Comparison of ENCODE assay signal across 8 mouse cellular contexts in genomic region chr10:117417470-117417767, GRCm38 (mm10). TPM values are rescaled to one million over a fixed set of nuclear protein-coding genes. Genes with fewer than 3 reads are reported as not detected.
DNase-seq lines count a peak whose midpoint lies in the region; ATAC-seq and TF ChIP-seq lines count a peak whose summit lies in the region.

No protein-coding gene starts in this region.

- H3K27me3 ChIP-seq in thymus, adult 2 months (ENCODE audit: control insufficient read depth, insufficient read depth, low read length), result no peaks in the 10 kb centered on the region
- H3K27me3 ChIP-seq in forebrain, embryonic 10.5 days (ENCODE audit: poor library complexity, severe bottlenecking), result peaks cover 15% of the 10 kb centered on the region
- H3K27me3 ChIP-seq in limb, embryonic 15.5 days, result peaks cover 6% of the 10 kb centered on the region; the same call in 1 of the 2 replicates
- no peaks in the 10 kb centered on the region for H3K27me3 ChIP-seq in neural tube, embryonic 12.5 days (replicated peaks)

- TF ChIP-seq POLR2A in thymus, adult 2 months (IDR thresholded peaks at IDR 0.05; ENCODE audit: control insufficient read depth, extremely low read depth, insufficient read depth, low read length, poor library complexity), result no peak

- ATAC-seq in limb, embryonic 15.5 days (ENCODE audit: insufficient number of reproducible peaks, low FRiP score, low TSS enrichment, low read depth), result no peak
- peak; percentile 46 for ATAC-seq in neural tube, embryonic 12.5 days (ENCODE audit: low FRiP score, low read depth)

- 5% methylated on average over 9 of the region's 9 CpGs for WGBS in thymus, adult 2 months
- 70% methylated on average over 9 of the region's 9 CpGs for WGBS in forebrain, embryonic 10.5 days
- WGBS in limb, embryonic 15.5 days, result 48% methylated on average over 9 of the region's 9 CpGs
- WGBS in neural tube, embryonic 12.5 days, result 59% methylated on average over 9 of the region's 9 CpGs

- H3K9me3 ChIP-seq in forebrain, embryonic 10.5 days, result no peaks in the 10 kb centered on the region
- no peaks in the 10 kb centered on the region for H3K9me3 ChIP-seq in limb, embryonic 15.5 days
- H3K9me3 ChIP-seq in neural tube, embryonic 12.5 days, result no peaks in the 10 kb centered on the region

- intact Hi-C loops in left cerebral cortex, postnatal 36 days (cut with DNase I), result no loop called here

- H3K36me3 ChIP-seq in thymus, adult 2 months (ENCODE audit: control insufficient read depth, insufficient read depth, low read length), result no peaks in the 10 kb centered on the region
- no peaks in the 10 kb centered on the region for H3K36me3 ChIP-seq in forebrain, embryonic 10.5 days (replicated peaks)
- H3K36me3 ChIP-seq in limb, embryonic 15.5 days, result no peaks in the 10 kb centered on the region
- H3K36me3 ChIP-seq in neural tube, embryonic 12.5 days, result no peaks in the 10 kb centered on the region

- TF ChIP-seq CTCF in thymus, adult 2 months (IDR thresholded peaks at IDR 0.05; ENCODE audit: borderline replicate concordance, control insufficient read depth, extremely low read depth, insufficient read depth, low read length, poor library complexity), result no peak

- peaks cover 16% of the 10 kb centered on the region for H3K4me1 ChIP-seq in thymus, adult 2 months (replicated peaks; ENCODE audit: control insufficient read depth, insufficient read depth, low read length)
- H3K4me1 ChIP-seq in forebrain, embryonic 10.5 days, result peaks cover 32% of the 10 kb centered on the region
- peaks cover 12% of the 10 kb centered on the region for H3K4me1 ChIP-seq in limb, embryonic 15.5 days
- H3K4me1 ChIP-seq in neural tube, embryonic 12.5 days, result peaks cover 11% of the 10 kb centered on the region; the same call in 1 of the 2 replicates

- H3K9ac ChIP-seq in limb, embryonic 15.5 days, result no peak overlapping the region
- no peak overlapping the region for H3K9ac ChIP-seq in neural tube, embryonic 12.5 days

- peak; percentile 14 for DNase-seq in thymus, adult 2 months
- DNase-seq in thymus, postnatal 0 days (ENCODE audit: low spot score), result no peak
- no peak for DNase-seq in forebrain, embryonic 10.5 days (ENCODE audit: extremely low spot score, low spot score)
- DNase-seq in left cerebral cortex, postnatal 36 days (ENCODE audit: low spot score in 2 of 2), result no peak
- DNase-seq in cerebellum, postnatal 4 days (ENCODE audit: low spot score in 2 of 2), result no peak
- DNase-seq in layer of hippocampus, adult 9-10 months (ENCODE audit: low spot score), result no peak

- H3K27ac ChIP-seq in thymus, adult 2 months (ENCODE audit: control insufficient read depth, insufficient read depth, low read length), result no peak overlapping the region
- H3K27ac ChIP-seq in forebrain, embryonic 10.5 days, result peak overlapping the region; percentile 22; the same call in 1 of the 2 replicates
- H3K27ac ChIP-seq in limb, embryonic 15.5 days, result no peak overlapping the region
- no peak overlapping the region for H3K27ac ChIP-seq in neural tube, embryonic 12.5 days

- H3K4me3 ChIP-seq in thymus, adult 2 months (ENCODE audit: control insufficient read depth, insufficient read depth, low read length), result no peak overlapping the region
- peak overlapping the region; percentile 39 for H3K4me3 ChIP-seq in forebrain, embryonic 10.5 days
- peak overlapping the region; percentile 27; the same call in 1 of the 2 replicates for H3K4me3 ChIP-seq in limb, embryonic 15.5 days
- H3K4me3 ChIP-seq in neural tube, embryonic 12.5 days, result no peak overlapping the region

- peak overlapping the region; percentile 50 for H3K4me2 ChIP-seq in limb, embryonic 15.5 days
- peak overlapping the region; percentile 54 for H3K4me2 ChIP-seq in neural tube, embryonic 12.5 days (replicated peaks)

RNA-seq across cellular contexts. Expression of gene Cpsf6, which starts 37.6 kb away (rescaled TPM):
- 171 and 218 TPM in 2 replicates for polyA plus RNA-seq in thymus, adult 2 months (2012; rRNA removed)
- 154 and 161 TPM in 2 replicates for polyA plus RNA-seq in thymus, postnatal 0 days (2015; fragmentation: Nextera tagmentation; extraction: Ambion mirVana)
- polyA plus RNA-seq in forebrain, embryonic 10.5 days (2016; fragmentation: Nextera tagmentation; extraction: Ambion mirVana), result 243 and 253 TPM in 2 replicates
- polyA plus RNA-seq in limb, embryonic 15.5 days (2015; fragmentation: Nextera tagmentation; extraction: Ambion mirVana), result 125 TPM in 2 replicates
- 216 and 225 TPM in 2 replicates for polyA plus RNA-seq in neural tube, embryonic 12.5 days (2016; fragmentation: Nextera tagmentation; extraction: Ambion mirVana)
- 100 to 1,000 TPM in 1 of 2 experiments, 10 to 100 TPM in 1; 94.5 to 120 TPM for total RNA-seq in left cerebral cortex, postnatal 36 days (2021)

Comparison
In these comparisons a context has a peak if more than half of its experiments do, and no peak if none do; other contexts are left out.
1. H3K4me3 ChIP-seq: peak in forebrain, embryonic 10.5 days (single experiment) and limb, embryonic 15.5 days (single experiment); none in thymus, adult 2 months (single experiment) and neural tube, embryonic 12.5 days (single experiment).